Mouse (Mus musculus) liver, adult (tissue): ENCODE results near the gene Vmp1.
A peak's percentile ranks its signal among the peaks of the same experiment; 100 is the strongest.

Experiments
- GATA4 ChIP-seq: IDR thresholded peaks from 2 replicates; pipeline ENCODE4 v1.6.1; 2014; ENCODE audit warnings: mild to moderate bottlenecking, low read length; ENCODE audit not compliant: insufficient replicate concordance

Vmp1 gene

GRCm38 (mm10) chr11:86683395-86684125, at the start of gene Vmp1, which contains the start of gene Ptrh2:
Vmp1 (minus strand) TSS chr11:86683836.
Ptrh2 (plus strand) TSS chr11:86683985.
- peak; percentile 24; the same call in 1 of the 2 replicates for TF ChIP-seq GATA4

GRCm38 (mm10) chr11:86731443-86731842, 47.8 kb upstream of the Vmp1 start:
- no peak for TF ChIP-seq GATA4

- TF ChIP-seq GATA4: no peak
Measured at GRCm38 (mm10) chr11:86725607-86726006, 42.0 kb upstream of the Vmp1 start.

- no peak for TF ChIP-seq GATA4
Measured at GRCm38 (mm10) chr11:86724982-86725381, 41.3 kb upstream of the Vmp1 start.

GRCm38 (mm10) chr11:86724004-86724403, 40.4 kb upstream of the Vmp1 start:
- no peak for TF ChIP-seq GATA4

- no peak for TF ChIP-seq GATA4
Measured at GRCm38 (mm10) chr11:86719390-86719789, 35.8 kb upstream of the Vmp1 start.

GRCm38 (mm10) chr11:86718369-86718768, 34.7 kb upstream of the Vmp1 start:
- no peak for TF ChIP-seq GATA4

- no peak for TF ChIP-seq GATA4
Measured at GRCm38 (mm10) chr11:86717306-86718065, 33.9 kb upstream of the Vmp1 start.

GRCm38 (mm10) chr11:86714606-86715005, 31.0 kb upstream of the Vmp1 start:
- no peak for TF ChIP-seq GATA4

- TF ChIP-seq GATA4: no peak
Measured at GRCm38 (mm10) chr11:86701151-86701550, 17.5 kb upstream of the Vmp1 start.

GRCm38 (mm10) chr11:86695461-86695860, 11.8 kb upstream of the Vmp1 start:
- TF ChIP-seq GATA4: no peak

GRCm38 (mm10) chr11:86692546-86692945, 8.9 kb upstream of the Vmp1 start:
- no peak for TF ChIP-seq GATA4

- TF ChIP-seq GATA4: no peak
Measured at GRCm38 (mm10) chr11:86691956-86692355, 8.3 kb upstream of the Vmp1 start.

GRCm38 (mm10) chr11:86691482-86691881, 7.8 kb upstream of the Vmp1 start:
- no peak for TF ChIP-seq GATA4

- no peak for TF ChIP-seq GATA4
Measured at GRCm38 (mm10) chr11:86690383-86690782, 6.7 kb upstream of the Vmp1 start.

GRCm38 (mm10) chr11:86685366-86685765, 1.7 kb upstream of the Vmp1 start:
- TF ChIP-seq GATA4: no peak
